Mouse (Mus musculus): ENCODE measurements at regions not wholly inside any gene's neighbourhood (a gene's known extent, or its start where the extent isn't known, plus 50 kb on each side); places are given as distances from the start of the nearest gene placed in this dataset.

GRCm38 (mm10) chr6:47354515-47354914 is 98.7 kb upstream of the Cul1 start:
- H3K36me3 ChIP-seq (ENCODE audit: control insufficient read depth, insufficient read depth, low read length), result no peaks in the 10 kb centered on the region
- H3K4me3 ChIP-seq (replicated peaks; ENCODE audit: low read length), result no peak overlapping the region
- no peak for ATAC-seq (ENCODE audit: insufficient read depth, low FRiP score)
- H3K4me2 ChIP-seq (ENCODE audit: low read depth, low read length), result no peak overlapping the region
- H3K9ac ChIP-seq (ENCODE audit: low read length), result no peak overlapping the region
- no peaks in the 10 kb centered on the region for H3K4me1 ChIP-seq (ENCODE audit: control insufficient read depth, insufficient read depth, low read length)
- no peaks in the 10 kb centered on the region for H3K9me3 ChIP-seq (replicated peaks; ENCODE audit: control insufficient read depth, low read length)
- H3K27ac ChIP-seq (ENCODE audit: low read length), result no peak overlapping the region
- no peaks in the 10 kb centered on the region for H3K27me3 ChIP-seq (ENCODE audit: control insufficient read depth, insufficient read depth, low read length)
- 87% methylated on average over 2 of the region's 2 CpGs for WGBS

DNA sequence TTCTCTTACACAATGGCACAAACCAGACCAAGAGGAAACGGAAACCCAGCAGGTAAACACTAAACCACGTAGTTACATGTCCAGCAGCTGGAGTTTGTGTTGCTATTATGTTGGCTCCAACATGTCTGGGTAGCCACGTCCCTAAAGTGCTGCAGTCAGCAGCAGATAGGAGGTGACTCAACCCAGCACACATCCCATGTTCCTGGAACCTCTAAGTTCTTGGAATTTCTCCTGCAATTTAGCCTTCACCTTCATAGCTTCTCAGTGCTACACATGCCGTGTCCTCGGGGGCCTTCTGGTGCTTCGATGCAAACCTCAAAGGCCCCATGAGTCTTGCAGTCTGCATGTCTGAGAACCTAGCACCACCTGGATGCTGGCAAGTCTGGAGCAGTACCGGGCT is 97.7 kb upstream of the Cul1 start:
- H3K9ac ChIP-seq (ENCODE audit: low read length), result no peak overlapping the region
- H3K27ac ChIP-seq (ENCODE audit: low read length), result no peak overlapping the region
- ATAC-seq (ENCODE audit: insufficient read depth, low FRiP score), result no peak
- no peak overlapping the region for H3K4me3 ChIP-seq (replicated peaks; ENCODE audit: low read length)
- WGBS, result 76% methylated on average over 7 of the region's 7 CpGs
- H3K4me2 ChIP-seq (ENCODE audit: low read depth, low read length), result no peak overlapping the region
- H3K36me3 ChIP-seq (ENCODE audit: control insufficient read depth, insufficient read depth, low read length), result no peaks in the 10 kb centered on the region
- no peaks in the 10 kb centered on the region for H3K27me3 ChIP-seq (ENCODE audit: control insufficient read depth, insufficient read depth, low read length)
- H3K4me1 ChIP-seq (ENCODE audit: control insufficient read depth, insufficient read depth, low read length), result no peaks in the 10 kb centered on the region
- no peaks in the 10 kb centered on the region for H3K9me3 ChIP-seq (replicated peaks; ENCODE audit: control insufficient read depth, low read length)

DNA sequence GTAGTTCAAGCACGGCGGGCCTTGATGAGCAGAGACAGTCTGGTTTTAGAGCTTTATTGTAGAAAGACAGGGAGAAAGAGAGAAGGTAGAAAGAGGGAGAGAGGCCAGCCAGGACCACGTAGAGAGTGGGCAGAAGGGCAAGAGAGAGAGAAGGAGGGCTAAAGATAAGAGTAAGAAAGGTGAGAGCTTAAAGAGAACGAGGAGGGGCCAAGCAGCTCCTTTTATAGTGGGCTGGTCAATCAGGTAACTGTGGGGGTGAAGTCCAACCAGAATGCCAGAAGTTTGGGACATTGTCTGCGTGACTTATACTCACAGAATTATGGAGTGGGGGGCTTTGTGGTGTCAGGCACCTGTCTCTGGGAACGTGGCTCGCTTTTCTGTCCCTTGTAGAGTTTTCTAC is 96.7 kb upstream of the Cul1 start:
- 69% methylated on average over 7 of the region's 7 CpGs for WGBS

GRCm38 (mm10) chr6:47358686-47359085 is 94.5 kb upstream of the Cul1 start:
- 50% methylated on average over 2 of the region's 2 CpGs for WGBS
- Histone ChIP-seq H3K9ac (ENCODE audit: low read length) (no peak overlapping the region), H3K4me3 (replicated peaks; ENCODE audit: low read length) (no peak overlapping the region), H3K4me2 (ENCODE audit: low read depth, low read length) (no peak overlapping the region), H3K4me1 (ENCODE audit: control insufficient read depth, insufficient read depth, low read length) (no peaks in the 10 kb centered on the region), H3K9me3 (replicated peaks; ENCODE audit: control insufficient read depth, low read length) (no peaks in the 10 kb centered on the region), H3K27ac (ENCODE audit: low read length) (no peak overlapping the region), H3K27me3 (ENCODE audit: control insufficient read depth, insufficient read depth, low read length) (no peaks in the 10 kb centered on the region), H3K36me3 (ENCODE audit: control insufficient read depth, insufficient read depth, low read length) (no peaks in the 10 kb centered on the region)
- no peak for ATAC-seq (ENCODE audit: insufficient read depth, low FRiP score)

More for the DNA sequence above, 96.7 kb upstream of the Cul1 start:
- Histone ChIP-seq H3K27me3 (ENCODE audit: control insufficient read depth, insufficient read depth, low read length) (no peaks in the 10 kb centered on the region), H3K36me3 (ENCODE audit: control insufficient read depth, insufficient read depth, low read length) (no peaks in the 10 kb centered on the region), H3K4me2 (ENCODE audit: low read depth, low read length) (no peak overlapping the region), H3K4me3 (replicated peaks; ENCODE audit: low read length) (no peak overlapping the region), H3K4me1 (ENCODE audit: control insufficient read depth, insufficient read depth, low read length) (no peaks in the 10 kb centered on the region), H3K27ac (ENCODE audit: low read length) (no peak overlapping the region), H3K9ac (ENCODE audit: low read length) (no peak overlapping the region), H3K9me3 (replicated peaks; ENCODE audit: control insufficient read depth, low read length) (no peaks in the 10 kb centered on the region)
- ATAC-seq (ENCODE audit: insufficient read depth, low FRiP score), result no peak

GRCm38 (mm10) chr6:47364002-47364401 is 89.2 kb upstream of the Cul1 start:
- H3K4me2 ChIP-seq (ENCODE audit: low read depth, low read length), result no peak overlapping the region
- H3K9ac ChIP-seq (ENCODE audit: low read length), result no peak overlapping the region
- 95% methylated on average over 1 of the region's 1 CpGs for WGBS
- H3K9me3 ChIP-seq (replicated peaks; ENCODE audit: control insufficient read depth, low read length), result no peaks in the 10 kb centered on the region
- no peak overlapping the region for H3K27ac ChIP-seq (ENCODE audit: low read length)
- no peaks in the 10 kb centered on the region for H3K36me3 ChIP-seq (ENCODE audit: control insufficient read depth, insufficient read depth, low read length)
- H3K4me1 ChIP-seq (ENCODE audit: control insufficient read depth, insufficient read depth, low read length), result no peaks in the 10 kb centered on the region
- no peak overlapping the region for H3K4me3 ChIP-seq (replicated peaks; ENCODE audit: low read length)
- no peaks in the 10 kb centered on the region for H3K27me3 ChIP-seq (ENCODE audit: control insufficient read depth, insufficient read depth, low read length)
- ATAC-seq (ENCODE audit: insufficient read depth, low FRiP score), result no peak

- H3K27ac ChIP-seq (ENCODE audit: low read length), result no peak overlapping the region
- no peaks in the 10 kb centered on the region for H3K9me3 ChIP-seq (replicated peaks; ENCODE audit: control insufficient read depth, low read length)
- no peaks in the 10 kb centered on the region for H3K36me3 ChIP-seq (ENCODE audit: control insufficient read depth, insufficient read depth, low read length)
- H3K27me3 ChIP-seq (ENCODE audit: control insufficient read depth, insufficient read depth, low read length), result no peaks in the 10 kb centered on the region
- H3K4me1 ChIP-seq (ENCODE audit: control insufficient read depth, insufficient read depth, low read length), result no peaks in the 10 kb centered on the region
- H3K4me3 ChIP-seq (replicated peaks; ENCODE audit: low read length), result no peak overlapping the region
- ATAC-seq (ENCODE audit: insufficient read depth, low FRiP score), result no peak
- no peak overlapping the region for H3K9ac ChIP-seq (ENCODE audit: low read length)
- WGBS, result 71% methylated on average over 2 of the region's 2 CpGs
- H3K4me2 ChIP-seq (ENCODE audit: low read depth, low read length), result no peak overlapping the region
Observed at GRCm38 (mm10) chr6:47364556-47364955, 88.6 kb upstream of the Cul1 start.

GRCm38 (mm10) chr6:47365651-47366645 is 87.2 kb upstream of the Cul1 start:
- 60% methylated on average over 5 of the region's 5 CpGs for WGBS

GRCm38 (mm10) chr6:47367461-47367860 is 85.7 kb upstream of the Cul1 start:
- no peak for ATAC-seq (ENCODE audit: insufficient read depth, low FRiP score)
- WGBS, result 45% methylated on average over 2 of the region's 2 CpGs
- H3K27ac ChIP-seq (ENCODE audit: low read length), result no peak overlapping the region
- H3K36me3 ChIP-seq (ENCODE audit: control insufficient read depth, insufficient read depth, low read length), result no peaks in the 10 kb centered on the region
- H3K4me2 ChIP-seq (ENCODE audit: low read depth, low read length), result no peak overlapping the region
- H3K27me3 ChIP-seq (ENCODE audit: control insufficient read depth, insufficient read depth, low read length), result no peaks in the 10 kb centered on the region
- no peaks in the 10 kb centered on the region for H3K4me1 ChIP-seq (ENCODE audit: control insufficient read depth, insufficient read depth, low read length)
- no peaks in the 10 kb centered on the region for H3K9me3 ChIP-seq (replicated peaks; ENCODE audit: control insufficient read depth, low read length)
- no peak overlapping the region for H3K9ac ChIP-seq (ENCODE audit: low read length)
- no peak overlapping the region for H3K4me3 ChIP-seq (replicated peaks; ENCODE audit: low read length)

More at GRCm38 (mm10) chr6:47365651-47366645, 87.2 kb upstream of the Cul1 start:
- no peaks in the 10 kb centered on the region for H3K9me3 ChIP-seq (replicated peaks; ENCODE audit: control insufficient read depth, low read length)
- H3K27ac ChIP-seq (ENCODE audit: low read length), result no peak overlapping the region
- no peaks in the 10 kb centered on the region for H3K36me3 ChIP-seq (ENCODE audit: control insufficient read depth, insufficient read depth, low read length)
- no peaks in the 10 kb centered on the region for H3K27me3 ChIP-seq (ENCODE audit: control insufficient read depth, insufficient read depth, low read length)
- H3K4me3 ChIP-seq (replicated peaks; ENCODE audit: low read length), result no peak overlapping the region
- H3K4me1 ChIP-seq (ENCODE audit: control insufficient read depth, insufficient read depth, low read length), result no peaks in the 10 kb centered on the region
- no peak overlapping the region for H3K9ac ChIP-seq (ENCODE audit: low read length)
- H3K4me2 ChIP-seq (ENCODE audit: low read depth, low read length), result no peak overlapping the region
- ATAC-seq (ENCODE audit: insufficient read depth, low FRiP score), result no peak

GRCm38 (mm10) chr6:47375705-47376104 is 77.5 kb upstream of the Cul1 start:
- Histone ChIP-seq H3K9me3 (replicated peaks; ENCODE audit: control insufficient read depth, low read length) (no peaks in the 10 kb centered on the region), H3K4me3 (replicated peaks; ENCODE audit: low read length) (no peak overlapping the region), H3K27ac (ENCODE audit: low read length) (peak overlapping the region; percentile 31; the same call in 1 of the 2 replicates), H3K9ac (ENCODE audit: low read length) (no peak overlapping the region), H3K4me2 (ENCODE audit: low read depth, low read length) (no peak overlapping the region), H3K4me1 (ENCODE audit: control insufficient read depth, insufficient read depth, low read length) (no peaks in the 10 kb centered on the region), H3K27me3 (ENCODE audit: control insufficient read depth, insufficient read depth, low read length) (no peaks in the 10 kb centered on the region), H3K36me3 (ENCODE audit: control insufficient read depth, insufficient read depth, low read length) (no peaks in the 10 kb centered on the region)
- 57% methylated on average over 4 of the region's 4 CpGs for WGBS
- ATAC-seq (ENCODE audit: insufficient read depth, low FRiP score), result no peak

Measured in stomach, embryonic 16.5 days (tissue).